Mouse (Mus musculus) testis, adult 2 months (tissue): ENCODE results near the gene S100a1.

Experiments used
- CTCF ChIP-seq: fragments of 200-500 bp; IDR thresholded peaks from 2 replicates; pipeline ENCODE4 v1.5.1; 2012; ENCODE audit warnings: low read depth, mild to moderate bottlenecking, inconsistent platforms, low read length, moderate library complexity; ENCODE audit not compliant: control insufficient read depth, insufficient read depth, insufficient replicate concordance
- POLR2A ChIP-seq: fragments of 200-500 bp; IDR thresholded peaks from 2 replicates; pipeline ENCODE4 v1.6.1; 2012; ENCODE audit warnings: low read depth, mild to moderate bottlenecking, inconsistent platforms, low read length, moderate library complexity; ENCODE audit not compliant: control insufficient read depth

GRCm38 (mm10) chr3:90515789-90516188 is 1.6 kb upstream of the S100a1 start:
- no peak for TF ChIP-seq POLR2A
- TF ChIP-seq CTCF = no peak
